Mouse (Mus musculus): ENCODE measurements around the gene Mymx. TPM values are rescaled to one million over a fixed set of nuclear protein-coding genes. Genes with fewer than 3 reads are reported as not detected.

The Mymx gene
- polyA plus RNA-seq, 1 experiment: 5.8 TPM

GRCm38 (mm10) chr17:45578242-45578641, 23.7 kb downstream of the Mymx start:
- Histone ChIP-seq H3K36me3 (ENCODE audit: control insufficient read depth, insufficient read depth, low read length) (no peaks in the 10 kb centered on the region), H3K4me1 (ENCODE audit: control insufficient read depth, insufficient read depth, insufficient read length, low read length) (peaks cover 6% of the 10 kb centered on the region), H3K27ac (ENCODE audit: insufficient read depth, low read depth, low read length) (no peak overlapping the region), H3K4me3 (ENCODE audit: low read depth, low read length) (no peak overlapping the region), H3K27me3 (ENCODE audit: control insufficient read depth, insufficient read depth, low read length) (no peaks in the 10 kb centered on the region)
- TF ChIP-seq CTCF (IDR thresholded peaks at IDR 0.05; ENCODE audit: extremely low read depth, insufficient read length, insufficient replicate concordance, low read depth, low read length) (no peak), POLR2A (IDR thresholded peaks at IDR 0.05; ENCODE audit: low read depth, low read length) (no peak)
- WGBS: 46% methylated on average over 5 of the region's 5 CpGs

GRCm38 (mm10) chr17:45575123-45575897, 26.6 kb downstream of the Mymx start:
- H3K4me3 ChIP-seq (ENCODE audit: low read depth, low read length): no peak overlapping the region
- peaks cover 14% of the 10 kb centered on the region for H3K36me3 ChIP-seq (ENCODE audit: control insufficient read depth, insufficient read depth, low read length)
- H3K27me3 ChIP-seq (ENCODE audit: control insufficient read depth, insufficient read depth, low read length): no peaks in the 10 kb centered on the region
- TF ChIP-seq POLR2A (IDR thresholded peaks at IDR 0.05; ENCODE audit: low read depth, low read length): no peak
- no peak for TF ChIP-seq CTCF (IDR thresholded peaks at IDR 0.05; ENCODE audit: extremely low read depth, insufficient read length, insufficient replicate concordance, low read depth, low read length)
- peaks cover 6% of the 10 kb centered on the region for H3K4me1 ChIP-seq (ENCODE audit: control insufficient read depth, insufficient read depth, insufficient read length, low read length)
- no peak overlapping the region for H3K27ac ChIP-seq (ENCODE audit: insufficient read depth, low read depth, low read length)
- WGBS: 87% methylated on average over 8 of the region's 8 CpGs

GRCm38 (mm10) chr17:45574129-45574761, 27.7 kb downstream of the Mymx start:
- WGBS: 2% methylated on average over 17 of the region's 17 CpGs
- H3K27ac ChIP-seq (ENCODE audit: insufficient read depth, low read depth, low read length): peak overlapping the region; percentile 99
- peaks cover 25% of the 10 kb centered on the region for H3K36me3 ChIP-seq (ENCODE audit: control insufficient read depth, insufficient read depth, low read length)
- H3K27me3 ChIP-seq (ENCODE audit: control insufficient read depth, insufficient read depth, low read length): no peaks in the 10 kb centered on the region
- peaks cover 6% of the 10 kb centered on the region for H3K4me1 ChIP-seq (ENCODE audit: control insufficient read depth, insufficient read depth, insufficient read length, low read length)
- peak overlapping the region; percentile 98 for H3K4me3 ChIP-seq (ENCODE audit: low read depth, low read length)
- TF ChIP-seq POLR2A (IDR thresholded peaks at IDR 0.05; ENCODE audit: low read depth, low read length) (peak; percentile 12; the same call in 1 of the 2 replicates), CTCF (IDR thresholded peaks at IDR 0.05; ENCODE audit: extremely low read depth, insufficient read length, insufficient replicate concordance, low read depth, low read length) (no peak)

GRCm38 (mm10) chr17:45573780-45574123, 28.1 kb downstream of the Mymx start:
- under 1% methylated on average over 18 of the region's 18 CpGs for WGBS
- Histone ChIP-seq H3K27me3 (ENCODE audit: control insufficient read depth, insufficient read depth, low read length) (no peaks in the 10 kb centered on the region), H3K36me3 (ENCODE audit: control insufficient read depth, insufficient read depth, low read length) (peaks cover 30% of the 10 kb centered on the region), H3K4me1 (ENCODE audit: control insufficient read depth, insufficient read depth, insufficient read length, low read length) (peaks cover 6% of the 10 kb centered on the region), H3K4me3 (ENCODE audit: low read depth, low read length) (peak overlapping the region; percentile 98), H3K27ac (ENCODE audit: insufficient read depth, low read depth, low read length) (peak overlapping the region; percentile 99)
- no peak for TF ChIP-seq CTCF (IDR thresholded peaks at IDR 0.05; ENCODE audit: extremely low read depth, insufficient read length, insufficient replicate concordance, low read depth, low read length)
- no peak; the same call in 1 of the 2 replicates for TF ChIP-seq POLR2A (IDR thresholded peaks at IDR 0.05; ENCODE audit: low read depth, low read length)

- no peak; the same call in 1 of the 2 replicates for TF ChIP-seq CTCF (IDR thresholded peaks at IDR 0.05; ENCODE audit: extremely low read depth, insufficient read length, insufficient replicate concordance, low read depth, low read length)
- TF ChIP-seq POLR2A (IDR thresholded peaks at IDR 0.05; ENCODE audit: low read depth, low read length): peak; percentile 98
- WGBS: under 1% methylated on average over 41 of the region's 41 CpGs
- peak within 1 kb of the TSS; percentile 98 for H3K4me3 ChIP-seq (ENCODE audit: low read depth, low read length)
- H3K27ac ChIP-seq (ENCODE audit: insufficient read depth, low read depth, low read length): peak within 1 kb of the TSS; percentile 99
- peaks cover 34% of the 10 kb centered on the region for H3K36me3 ChIP-seq (ENCODE audit: control insufficient read depth, insufficient read depth, low read length)
- H3K4me1 ChIP-seq (ENCODE audit: control insufficient read depth, insufficient read depth, insufficient read length, low read length): peaks cover 6% of the 10 kb centered on the region
- H3K27me3 ChIP-seq (ENCODE audit: control insufficient read depth, insufficient read depth, low read length): no peaks in the 10 kb centered on the region
Measured at GRCm38 (mm10) chr17:45573087-45573779, 28.7 kb downstream of the Mymx start, which contains the start of gene Hsp90ab1. Gene Hsp90ab1, minus strand, starts transcription at chr17:45573271.

GRCm38 (mm10) chr17:45572103-45573086, 29.5 kb downstream of the Mymx start:
- peaks cover 6% of the 10 kb centered on the region for H3K4me1 ChIP-seq (ENCODE audit: control insufficient read depth, insufficient read depth, insufficient read length, low read length)
- peaks cover 41% of the 10 kb centered on the region for H3K36me3 ChIP-seq (ENCODE audit: control insufficient read depth, insufficient read depth, low read length)
- H3K27ac ChIP-seq (ENCODE audit: insufficient read depth, low read depth, low read length): peak overlapping the region; percentile 98
- H3K27me3 ChIP-seq (ENCODE audit: control insufficient read depth, insufficient read depth, low read length): no peaks in the 10 kb centered on the region
- 1% methylated on average over 57 of the region's 57 CpGs for WGBS
- H3K4me3 ChIP-seq (ENCODE audit: low read depth, low read length): peak overlapping the region; percentile 98
- no peak; the same call in 1 of the 2 replicates for TF ChIP-seq POLR2A (IDR thresholded peaks at IDR 0.05; ENCODE audit: low read depth, low read length)
- no peak for TF ChIP-seq CTCF (IDR thresholded peaks at IDR 0.05; ENCODE audit: extremely low read depth, insufficient read length, insufficient replicate concordance, low read depth, low read length)

All from small intestine, adult 2 months (tissue).